In the genomic region with DNA sequence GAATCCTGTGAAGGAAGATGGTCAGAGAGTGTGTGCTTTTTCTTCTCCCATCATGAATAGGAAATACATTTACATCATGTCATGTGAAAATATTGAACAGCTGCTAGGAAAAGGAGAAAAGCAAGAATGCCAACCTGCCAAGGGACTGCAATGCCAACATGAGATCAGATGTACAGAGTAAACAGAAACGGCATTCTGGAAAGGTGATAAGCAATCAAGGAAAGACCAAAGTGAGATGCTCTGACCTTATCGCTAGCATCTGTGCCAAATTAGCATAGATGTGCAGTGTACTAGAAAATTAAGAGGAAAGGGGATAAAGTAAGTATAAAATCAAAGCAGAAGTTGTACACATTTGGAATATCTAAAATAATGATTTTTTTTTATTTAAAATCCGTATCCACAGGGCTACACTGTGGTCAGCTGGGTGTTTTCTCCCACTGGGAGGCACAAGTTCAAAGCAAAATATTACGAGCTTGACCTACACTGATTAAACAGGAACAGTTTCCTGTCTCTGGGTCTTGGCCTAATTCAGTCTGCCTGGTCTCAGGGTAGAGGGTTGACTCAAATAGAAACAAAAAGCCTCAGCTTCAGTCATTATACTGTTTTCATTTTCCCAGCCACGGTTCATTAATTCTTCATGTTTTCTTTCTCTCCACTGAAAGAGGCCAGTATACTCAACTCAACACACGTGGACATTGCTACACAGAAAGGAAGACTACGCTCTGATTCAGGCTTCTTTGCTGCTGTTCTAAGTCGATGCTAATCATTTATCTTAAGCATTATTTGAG, we compare ENCODE assay signal across 13 mouse cellular contexts.
DNase-seq lines count a peak whose midpoint lies in the region; ATAC-seq lines count a peak whose summit lies in the region.
"Had no signal": no experiment of that assay in that cellular context is flagged by ENCODE, and none has a peak within 500 bp of the region (broad histone marks: within the 10 kb centered on the region; RNA-seq: fewer than 3 reads in every experiment).

No protein-coding gene starts in this region.

- peak; percentile 69 for ATAC-seq in neural tube, embryonic 11.5 days (ENCODE audit: insufficient read depth, low FRiP score, low TSS enrichment)

- peak; percentile 6 to 10 for DNase-seq in cerebellum, postnatal 10 days
- no peak for DNase-seq in cerebellum, adult 11-12 months
- DNase-seq in neural tube, embryonic 11.5 days (ENCODE audit: low spot score), result no peak
- no peak for DNase-seq in neural tube, embryonic 10.5 days (ENCODE audit: extremely low spot score, low spot score)
- DNase-seq in mesoderm, embryonic 11.5 days (ENCODE audit: low read depth, low spot score), result peak; percentile 11
- no peak for DNase-seq in adipocyte (ENCODE audit: low spot score)
- DNase-seq in thymus, adult 18-20 months, result no peak
- no peak for DNase-seq in liver
- DNase-seq: adrenal gland, postnatal 36 days; cerebellum, adult 18-20 months; left cerebral cortex, postnatal 4 days had no signal

- H3K9ac ChIP-seq in neural tube, embryonic 11.5 days (ENCODE audit: low read length), result no peak overlapping the region
- H3K9ac ChIP-seq: heart, embryonic 15.5 days; liver, embryonic 14.5 days had no signal

- H3K4me3 ChIP-seq in neural tube, embryonic 11.5 days (ENCODE audit: low read depth, low read length), result no peak overlapping the region
- H3K4me3 ChIP-seq: heart, embryonic 15.5 days had no signal

- H3K27me3 ChIP-seq in neural tube, embryonic 11.5 days (ENCODE audit: control insufficient read depth, insufficient read depth, low read length), result no peaks in the 10 kb centered on the region
- H3K27me3 ChIP-seq: heart, embryonic 15.5 days had no signal

- no peaks in the 10 kb centered on the region for H3K4me1 ChIP-seq in neural tube, embryonic 11.5 days (ENCODE audit: control insufficient read depth, insufficient read depth, low read length)
- H3K4me1 ChIP-seq: heart, embryonic 15.5 days had no signal

- no peaks in the 10 kb centered on the region for H3K36me3 ChIP-seq in neural tube, embryonic 11.5 days (ENCODE audit: control insufficient read depth, insufficient read depth, low read length)
- H3K36me3 ChIP-seq: heart, embryonic 15.5 days had no signal

- no peak overlapping the region for H3K4me2 ChIP-seq in neural tube, embryonic 11.5 days (ENCODE audit: low read depth)
- H3K4me2 ChIP-seq: heart, embryonic 15.5 days had no signal

- H3K9me3 ChIP-seq in neural tube, embryonic 11.5 days (ENCODE audit: control insufficient read depth, low read length), result no peaks in the 10 kb centered on the region
- H3K9me3 ChIP-seq: heart, embryonic 15.5 days had no signal

- no peak overlapping the region for H3K27ac ChIP-seq in neural tube, embryonic 11.5 days (ENCODE audit: low read depth, low read length)
- H3K27ac ChIP-seq: heart, embryonic 15.5 days; liver, embryonic 14.5 days had no signal

- 47% methylated on average over 8 of the region's 8 CpGs for WGBS in neural tube, embryonic 11.5 days

Comparison
In these comparisons a context has a peak if more than half of its experiments do, and no peak if none do; other contexts are left out.
1. DNase-seq: peak in cerebellum, postnatal 10 days (2 of 2) and mesoderm, embryonic 11.5 days (single experiment); none in cerebellum, adult 11-12 months (single experiment), neural tube, embryonic 11.5 days (single experiment), neural tube, embryonic 10.5 days (single experiment), adipocyte (single experiment), thymus, adult 18-20 months (0 of 2) and liver (single experiment).